Mouse (Mus musculus) left cerebral cortex, postnatal 25 days (tissue): ENCODE results near the gene Akt1s1. TPM values are rescaled to one million over a fixed set of nuclear protein-coding genes. Genes with fewer than 3 reads are reported as not detected.
"Not testable (repeated sequence)": the region's sequence is repeated elsewhere in the genome, so short reads cannot be mapped to it uniquely, and the experiment has no call there.

Experiments
- DNase-seq, 2 experiments: peaks; one replicate each; pipeline ENCODE4 v3.0.0; 2022; ENCODE audit warnings: low spot score in 2 of 2, mixed read lengths in 1 of 2
- intact Hi-C: fragments of 180-260 bp; cut with DNase I; formaldehyde crosslinking; loops from one replicate; pipeline ENCODE4 v1.15.1; 2025
- total RNA-seq, 2 experiments: library from RNA; stranded (reverse); gene quantifications; 2 replicates each; pipeline ENCODE4 v1.2.3; 2021

Gene Akt1s1
- total RNA-seq, 2 experiments from 2014 or later, result 78.5 to 79.1 TPM

GRCm38 (mm10) chr7:44864595-44865542, 16.1 kb downstream of the Akt1s1 start:
- intact Hi-C loops, result no loop called here
- DNase-seq, result no peak

- intact Hi-C loops, result no loop called here
- DNase-seq, result no peak
These were observed 17.7 kb downstream of the Akt1s1 start for GRCm38 (mm10) chr7:44866276-44867009.

- intact Hi-C loops, result no loop called here
These were observed 18.4 kb downstream of the Akt1s1 start for GRCm38 (mm10) chr7:44867010-44867702.

GRCm38 (mm10) chr7:44867802-44868201, 19.0 kb downstream of the Akt1s1 start:
- intact Hi-C loops, result no loop called here
- no peak for DNase-seq

More at GRCm38 (mm10) chr7:44867010-44867702, 18.4 kb downstream of the Akt1s1 start:
- DNase-seq, result no peak

- intact Hi-C loops, result no loop called here
- no peak for DNase-seq
These were observed 19.7 kb downstream of the Akt1s1 start for GRCm38 (mm10) chr7:44868465-44868864.

- peak in 1 of 2 experiments; percentile 54 for DNase-seq
- intact Hi-C loops, result loop anchor here (1.0 kb wide), 2 partner anchors 12 to 26 kb away; partner anchors contain the start of gene Pnkp
These were observed 20.3 kb downstream of the Akt1s1 start for GRCm38 (mm10) chr7:44868919-44869696.

GRCm38 (mm10) chr7:44869697-44870528, 21.1 kb downstream of the Akt1s1 start, which contains the start of gene Ptov1:
Gene Ptov1, minus strand, starts transcription at chr7:44869788.
- intact Hi-C loops, result loop anchor here (1.0 kb wide), 3 partner anchors 13 to 25 kb away; partner anchors contain the start of genes Med25 and Pnkp
- peak; percentile 94 to 99 for DNase-seq

GRCm38 (mm10) chr7:44870614-44871013, 21.8 kb downstream of the Akt1s1 start:
- intact Hi-C loops, result loop anchor here (1.0 kb wide), 1 partner anchor 22 kb away; the partner anchor contains the start of gene Med25
- no peak for DNase-seq

GRCm38 (mm10) chr7:44871181-44871580, 22.4 kb downstream of the Akt1s1 start:
- intact Hi-C loops, result no loop called here

GRCm38 (mm10) chr7:44871774-44872173, 23.0 kb downstream of the Akt1s1 start:
- intact Hi-C loops, DNase-seq: not testable (repeated sequence)

More at GRCm38 (mm10) chr7:44871181-44871580, 22.4 kb downstream of the Akt1s1 start:
- DNase-seq, result no peak

GRCm38 (mm10) chr7:44877833-44878232, 29.0 kb downstream of the Akt1s1 start:
- no peak for DNase-seq
- intact Hi-C loops, result no loop called here

- intact Hi-C loops, result no loop called here
- DNase-seq, result no peak
These were observed 34.2 kb downstream of the Akt1s1 start for GRCm38 (mm10) chr7:44883036-44883435.

- DNase-seq, result no peak
- intact Hi-C loops, result no loop called here
These were observed 35.8 kb downstream of the Akt1s1 start for GRCm38 (mm10) chr7:44884637-44885036.

GRCm38 (mm10) chr7:44886964-44887363, 38.2 kb downstream of the Akt1s1 start:
- intact Hi-C loops, result no loop called here
- no peak for DNase-seq

- intact Hi-C loops, result no loop called here
These were observed 39.7 kb downstream of the Akt1s1 start for GRCm38 (mm10) chr7:44888256-44889105.

GRCm38 (mm10) chr7:44890180-44890579, 41.4 kb downstream of the Akt1s1 start:
- intact Hi-C loops, result loop anchor here (1.0 kb wide), 1 partner anchor 41 kb away; the partner anchor contains the start of gene Tbc1d17
- DNase-seq, result no peak

More at GRCm38 (mm10) chr7:44888256-44889105, 39.7 kb downstream of the Akt1s1 start:
- no peak for DNase-seq

GRCm38 (mm10) chr7:44890737-44891136, 41.9 kb downstream of the Akt1s1 start:
- intact Hi-C loops, result loop anchor here (1.0 kb wide), 1 partner anchor 41 kb away; the partner anchor contains the start of gene Tbc1d17
- DNase-seq, result no peak
